Mouse (Mus musculus): ENCODE measurements around the gene Olfr77.

Gene Olfr77

GRCm38 (mm10) chr9:19916565-19916964 is at the start of gene Olfr77:
Olfr77 (plus strand) TSS chr9:19916865.
- no peak for DNase-seq

- DNase-seq: no peak
Measured at GRCm38 (mm10) chr9:19887904-19888303, 28.8 kb upstream of the Olfr77 start, which contains the start of gene Olfr862. Olfr862 (minus strand) TSS chr9:19888004.

GRCm38 (mm10) chr9:19911170-19911569 is 5.5 kb upstream of the Olfr77 start:
- no peak for DNase-seq

Measured in right cerebral cortex, postnatal 14 days (tissue).